Mouse (Mus musculus): ENCODE data around the gene Gm49486. TPM values are rescaled to one million over a fixed set of nuclear protein-coding genes. Genes with fewer than 3 reads are reported as not detected.

Gm49486 gene
- polyA plus RNA-seq, 1 experiment from 2014 or later: 0.74 TPM

DNA sequence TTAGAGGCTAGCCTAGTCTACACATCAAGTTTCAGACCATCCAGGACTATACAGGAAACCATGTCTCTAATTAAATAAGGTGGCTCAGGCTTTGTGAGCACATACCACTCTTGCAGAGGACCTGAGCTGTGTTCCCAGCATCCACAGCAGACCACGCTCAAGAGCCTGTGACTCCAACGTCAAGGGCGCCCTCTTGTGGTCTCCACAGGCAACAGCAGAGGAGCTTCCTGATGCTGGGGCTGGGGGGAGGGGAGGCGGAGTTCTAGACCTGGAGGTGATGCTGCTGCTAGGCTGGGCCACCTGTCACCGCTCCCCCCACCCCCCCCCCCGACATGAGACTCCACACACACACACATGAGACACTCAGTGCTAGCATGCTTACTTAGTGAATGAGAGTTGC, 51.0 kb downstream of the Gm49486 start:
- Histone ChIP-seq H3K27me3 (no peaks in the 10 kb centered on the region), H3K4me3 (replicated peaks) (no peak overlapping the region), H3K36me3 (no peaks in the 10 kb centered on the region), H3K9me3 (replicated peaks) (no peaks in the 10 kb centered on the region), H3K9ac (no peak overlapping the region), H3K27ac (no peak overlapping the region), H3K4me1 (peaks cover 14% of the 10 kb centered on the region), H3K4me2 (no peak overlapping the region)
- no peak for ATAC-seq (replicated peaks; ENCODE audit: low FRiP score)
- WGBS: 24% methylated on average over 6 of the region's 6 CpGs

- Histone ChIP-seq H3K9me3 (replicated peaks) (no peaks in the 10 kb centered on the region), H3K27me3 (no peaks in the 10 kb centered on the region), H3K4me2 (no peak overlapping the region), H3K4me1 (peaks cover 20% of the 10 kb centered on the region), H3K27ac (no peak overlapping the region), H3K36me3 (no peaks in the 10 kb centered on the region), H3K4me3 (replicated peaks) (no peak overlapping the region), H3K9ac (no peak overlapping the region)
- WGBS: 51% methylated on average over 5 of the region's 5 CpGs
- no peak for ATAC-seq (replicated peaks; ENCODE audit: low FRiP score)
Measured at GRCm38 (mm10) chr15:79280850-79281249, 51.7 kb downstream of the Gm49486 start.

DNA sequence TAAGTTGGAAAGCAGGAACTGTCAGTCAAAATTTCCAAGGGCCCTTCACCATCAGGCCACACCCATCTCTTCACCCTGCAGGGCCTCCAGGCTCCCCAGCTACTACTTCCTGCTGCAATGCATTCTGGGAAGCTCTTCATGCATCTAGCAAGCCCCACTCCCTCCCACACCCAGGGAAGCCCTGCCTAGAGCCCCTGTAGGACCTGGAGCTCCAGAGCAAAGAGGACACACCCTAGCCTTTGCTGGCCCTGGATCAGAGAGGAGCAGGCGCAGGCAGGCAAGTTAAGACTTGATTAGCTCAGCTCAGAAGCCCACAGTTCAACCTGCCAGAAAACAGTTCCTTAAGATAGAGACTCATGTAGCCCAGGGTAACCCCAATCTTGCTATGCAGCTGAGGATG, 52.2 kb downstream of the Gm49486 start:
- Histone ChIP-seq H3K4me2 (no peak overlapping the region), H3K27me3 (no peaks in the 10 kb centered on the region), H3K27ac (no peak overlapping the region), H3K4me1 (peaks cover 25% of the 10 kb centered on the region), H3K36me3 (peaks cover 5% of the 10 kb centered on the region; the same call in 1 of the 2 replicates), H3K4me3 (replicated peaks) (no peak overlapping the region), H3K9me3 (replicated peaks) (no peaks in the 10 kb centered on the region), H3K9ac (no peak overlapping the region)
- no peak for ATAC-seq (replicated peaks; ENCODE audit: low FRiP score)
- 81% methylated on average over 1 of the region's 1 CpGs for WGBS

DNA sequence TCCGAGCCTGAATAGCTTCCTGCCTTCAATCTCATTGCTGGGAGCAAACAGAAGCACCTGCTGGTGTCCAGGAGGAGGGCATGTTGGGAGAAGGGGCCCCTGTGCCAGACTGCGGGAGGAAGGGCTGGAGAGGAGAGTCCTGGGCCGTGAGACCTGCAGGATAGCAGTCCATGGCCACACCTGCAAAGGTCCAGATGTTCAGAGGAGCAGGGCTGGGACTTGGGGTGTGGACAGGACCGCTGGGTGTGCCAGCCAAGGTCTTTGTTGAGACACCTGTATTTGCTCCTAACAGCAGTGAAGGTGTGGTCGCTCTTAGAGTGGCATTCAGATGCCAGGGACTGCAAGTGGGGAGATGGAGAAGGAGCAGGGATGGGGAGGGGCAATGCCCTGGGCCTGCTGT, 53.2 kb downstream of the Gm49486 start:
- Histone ChIP-seq H3K4me1 (peaks cover 34% of the 10 kb centered on the region), H3K4me2 (no peak overlapping the region), H3K27me3 (no peaks in the 10 kb centered on the region), H3K27ac (no peak overlapping the region), H3K36me3 (peaks cover 8% of the 10 kb centered on the region; the same call in 1 of the 2 replicates), H3K4me3 (replicated peaks) (no peak overlapping the region), H3K9ac (no peak overlapping the region), H3K9me3 (replicated peaks) (no peaks in the 10 kb centered on the region)
- 82% methylated on average over 5 of the region's 5 CpGs for WGBS
- ATAC-seq (replicated peaks; ENCODE audit: low FRiP score): no peak

- no peak overlapping the region for H3K9ac ChIP-seq
- H3K4me3 ChIP-seq (replicated peaks): no peak overlapping the region
- no peaks in the 10 kb centered on the region for H3K9me3 ChIP-seq (replicated peaks)
- H3K4me1 ChIP-seq: peaks cover 34% of the 10 kb centered on the region
- no peaks in the 10 kb centered on the region for H3K27me3 ChIP-seq
- no peak overlapping the region for H3K4me2 ChIP-seq
- no peak overlapping the region for H3K27ac ChIP-seq
- peaks cover 12% of the 10 kb centered on the region for H3K36me3 ChIP-seq
- no peak for ATAC-seq (replicated peaks; ENCODE audit: low FRiP score)
- 80% methylated on average over 4 of the region's 4 CpGs for WGBS
Measured at GRCm38 (mm10) chr15:79283371-79283770, 54.2 kb downstream of the Gm49486 start.

GRCm38 (mm10) chr15:79285399-79285798, 56.2 kb downstream of the Gm49486 start, which contains the start of gene Baiap2l2:
Gene Baiap2l2, minus strand, starts transcription at chr15:79285537.
- Histone ChIP-seq H3K9me3 (replicated peaks) (no peaks in the 10 kb centered on the region), H3K4me1 (peaks cover 34% of the 10 kb centered on the region), H3K36me3 (peaks cover 15% of the 10 kb centered on the region), H3K4me3 (replicated peaks) (no peak within 1 kb of the TSS; the same call in 1 of the 2 replicates), H3K9ac (no peak within 1 kb of the TSS), H3K27me3 (no peaks in the 10 kb centered on the region), H3K27ac (peak within 1 kb of the TSS; percentile 87), H3K4me2 (peak within 1 kb of the TSS; percentile 27)
- ATAC-seq (replicated peaks; ENCODE audit: low FRiP score): peak; percentile 84
- 51% methylated on average over 10 of the region's 10 CpGs for WGBS

DNA sequence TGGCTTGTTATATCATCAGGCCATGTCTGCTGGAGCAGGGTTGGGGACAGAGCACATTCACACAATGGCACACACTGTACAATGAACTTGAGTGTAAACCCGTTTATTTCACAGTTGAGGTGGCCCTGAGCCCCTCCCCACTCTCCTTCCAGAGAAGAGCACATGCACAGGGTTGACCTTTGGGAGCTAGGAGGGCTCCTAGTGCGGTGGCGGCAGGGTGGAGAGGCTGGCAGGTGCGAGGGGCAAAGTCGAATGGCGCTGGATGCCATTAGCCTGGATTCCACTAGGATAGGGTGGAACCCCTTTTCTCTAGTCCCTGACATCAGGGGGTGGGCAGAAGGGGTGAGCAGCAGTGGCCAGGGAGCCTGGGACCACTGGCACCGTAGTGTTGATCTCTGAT, 57.0 kb downstream of the Gm49486 start:
- H3K27me3 ChIP-seq: no peaks in the 10 kb centered on the region
- no peak for ATAC-seq (replicated peaks; ENCODE audit: low FRiP score)
- H3K4me3 ChIP-seq (replicated peaks): no peak overlapping the region
- no peak overlapping the region for H3K9ac ChIP-seq
- peaks cover 34% of the 10 kb centered on the region for H3K4me1 ChIP-seq
- WGBS: 81% methylated on average over 7 of the region's 7 CpGs
- 0 out of 2 replicates have a peak overlapping the region, but pooled peaks have one; percentile 12 for H3K4me2 ChIP-seq
- H3K36me3 ChIP-seq: peaks cover 19% of the 10 kb centered on the region
- H3K27ac ChIP-seq: peak overlapping the region; percentile 87
- no peaks in the 10 kb centered on the region for H3K9me3 ChIP-seq (replicated peaks)

DNA sequence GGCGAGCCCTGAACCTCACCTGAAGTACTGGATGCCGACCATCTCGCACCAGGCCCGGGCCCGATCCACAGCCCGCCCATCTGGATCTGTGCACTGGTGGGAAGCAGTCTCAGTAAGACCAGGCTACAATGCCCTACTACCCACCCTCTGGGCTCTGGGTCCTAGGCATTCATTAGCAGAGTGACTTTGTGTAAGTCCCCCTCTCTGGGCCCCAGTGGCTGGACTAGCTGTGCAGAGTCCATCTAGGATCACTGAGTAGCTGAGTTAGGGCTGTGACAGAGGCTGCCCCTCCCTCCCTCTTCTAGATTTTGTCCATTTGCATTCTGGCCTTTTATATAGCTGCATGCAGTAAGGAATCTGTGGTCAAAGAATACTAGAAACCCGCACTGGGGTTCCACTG, 57.9 kb downstream of the Gm49486 start:
- Histone ChIP-seq H3K36me3 (peaks cover 19% of the 10 kb centered on the region), H3K27ac (peak overlapping the region; percentile 87), H3K9me3 (replicated peaks) (no peaks in the 10 kb centered on the region), H3K27me3 (no peaks in the 10 kb centered on the region), H3K4me2 (no peak overlapping the region), H3K4me1 (peaks cover 31% of the 10 kb centered on the region), H3K4me3 (replicated peaks) (no peak overlapping the region), H3K9ac (no peak overlapping the region)
- WGBS: 92% methylated on average over 7 of the region's 7 CpGs
- ATAC-seq (replicated peaks; ENCODE audit: low FRiP score): peak; percentile 44; the same call in 1 of the 2 replicates

GRCm38 (mm10) chr15:79288387-79288786, 59.2 kb downstream of the Gm49486 start:
- Histone ChIP-seq H3K4me1 (peaks cover 31% of the 10 kb centered on the region), H3K4me2 (no peak overlapping the region), H3K36me3 (peaks cover 19% of the 10 kb centered on the region), H3K9ac (no peak overlapping the region), H3K27me3 (no peaks in the 10 kb centered on the region), H3K27ac (no peak overlapping the region), H3K9me3 (replicated peaks) (no peaks in the 10 kb centered on the region), H3K4me3 (replicated peaks) (no peak overlapping the region)
- WGBS: 79% methylated on average over 3 of the region's 3 CpGs
- ATAC-seq (replicated peaks; ENCODE audit: low FRiP score): no peak

- H3K27ac ChIP-seq: no peak overlapping the region
- H3K4me3 ChIP-seq (replicated peaks): no peak overlapping the region
- H3K9me3 ChIP-seq (replicated peaks): no peaks in the 10 kb centered on the region
- peaks cover 19% of the 10 kb centered on the region for H3K36me3 ChIP-seq
- H3K9ac ChIP-seq: no peak overlapping the region
- WGBS: 63% methylated on average over 12 of the region's 12 CpGs
- peaks cover 28% of the 10 kb centered on the region for H3K4me1 ChIP-seq
- no peaks in the 10 kb centered on the region for H3K27me3 ChIP-seq
- ATAC-seq (replicated peaks; ENCODE audit: low FRiP score): no peak
- H3K4me2 ChIP-seq: no peak overlapping the region
Measured at GRCm38 (mm10) chr15:79289441-79289840, 60.2 kb downstream of the Gm49486 start.

DNA sequence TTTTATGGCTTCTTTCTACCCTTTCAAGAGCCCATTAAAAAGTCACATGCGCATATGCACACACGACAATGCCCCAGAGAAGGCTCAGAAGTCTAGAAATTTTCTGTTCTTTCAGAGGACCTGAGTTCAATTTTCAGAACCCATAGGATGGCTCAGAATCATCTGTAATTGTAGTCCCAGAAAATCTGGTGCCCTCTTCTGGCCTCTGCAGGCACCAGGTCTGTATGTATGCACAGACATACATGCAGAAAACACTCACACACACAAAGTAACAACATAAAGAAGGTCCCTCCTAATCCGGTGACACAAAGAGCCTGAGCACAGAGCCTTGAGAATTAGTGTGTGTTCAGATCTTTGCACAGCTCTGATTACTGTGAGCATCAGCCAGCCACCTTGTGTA, 61.1 kb downstream of the Gm49486 start:
- Histone ChIP-seq H3K27ac (no peak overlapping the region), H3K9ac (no peak overlapping the region), H3K9me3 (replicated peaks) (no peaks in the 10 kb centered on the region), H3K4me2 (no peak overlapping the region), H3K36me3 (peaks cover 19% of the 10 kb centered on the region), H3K4me1 (peaks cover 19% of the 10 kb centered on the region), H3K27me3 (no peaks in the 10 kb centered on the region), H3K4me3 (replicated peaks) (no peak overlapping the region)
- WGBS: 66% methylated on average over 3 of the region's 3 CpGs
- no peak for ATAC-seq (replicated peaks; ENCODE audit: low FRiP score)

- whole genome bisulfite sequencing: 90% methylated on average over 9 of the region's 9 CpGs
Measured at GRCm38 (mm10) chr15:79292779-79293178, 63.6 kb downstream of the Gm49486 start.

GRCm38 (mm10) chr15:79298553-79298952, 69.4 kb downstream of the Gm49486 start:
- H3K27ac ChIP-seq: no peak overlapping the region
- no peak for ATAC-seq (replicated peaks; ENCODE audit: low FRiP score)
- no peaks in the 10 kb centered on the region for H3K9me3 ChIP-seq (replicated peaks)
- no peaks in the 10 kb centered on the region for H3K27me3 ChIP-seq
- H3K4me1 ChIP-seq: no peaks in the 10 kb centered on the region
- no peak overlapping the region for H3K9ac ChIP-seq
- no peak overlapping the region for H3K4me3 ChIP-seq (replicated peaks)
- no peak overlapping the region for H3K4me2 ChIP-seq
- 0 out of 2 replicates have a peak, but pooled peaks cover 10% of the 10 kb centered on the region for H3K36me3 ChIP-seq
- 81% methylated on average over 6 of the region's 6 CpGs for WGBS

More at GRCm38 (mm10) chr15:79292779-79293178, 63.6 kb downstream of the Gm49486 start:
- H3K4me1 ChIP-seq: no peaks in the 10 kb centered on the region
- peaks cover 10% of the 10 kb centered on the region for H3K36me3 ChIP-seq
- H3K27ac ChIP-seq: no peak overlapping the region
- H3K4me2 ChIP-seq: no peak overlapping the region
- no peak overlapping the region for H3K9ac ChIP-seq
- H3K9me3 ChIP-seq (replicated peaks): no peaks in the 10 kb centered on the region
- no peak overlapping the region for H3K4me3 ChIP-seq (replicated peaks)
- ATAC-seq (replicated peaks; ENCODE audit: low FRiP score): no peak
- no peaks in the 10 kb centered on the region for H3K27me3 ChIP-seq

Data from kidney, embryonic 15.5 days (tissue).